Mouse (Mus musculus): Measurements from ENCODE around the gene Tnip1. TPM values are rescaled to one million over a fixed set of nuclear protein-coding genes. Genes with fewer than 3 reads are reported as not detected.

The Tnip1 gene
- polyA plus RNA-seq, 1 experiment from 2014 or later: 16.4 TPM

DNA sequence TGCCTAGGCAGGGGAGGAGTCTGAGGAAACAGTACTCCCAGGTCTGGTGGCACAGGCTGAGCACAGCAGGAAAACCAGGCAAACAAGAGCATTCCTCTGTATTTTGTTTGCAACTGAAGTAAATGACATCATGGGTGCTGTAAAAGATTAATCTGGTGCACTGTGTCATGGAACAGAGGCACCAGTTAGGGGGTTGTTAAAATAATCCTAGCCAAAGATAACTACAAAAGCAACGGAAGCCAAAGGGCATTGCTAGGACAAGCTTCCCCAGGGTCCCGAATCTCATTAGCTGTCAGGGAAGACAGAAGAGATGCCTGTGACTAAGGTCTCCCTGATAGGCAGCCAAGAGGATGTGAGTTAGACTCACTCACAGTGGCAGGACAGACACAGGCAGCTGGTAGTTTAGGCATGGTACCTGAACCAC lies 81.7 kb downstream of the Tnip1 start:
- Histone ChIP-seq H3K4me1 (no peaks in the 10 kb centered on the region), H3K36me3 (replicated peaks) (no peaks in the 10 kb centered on the region), H3K27ac (no peak overlapping the region), H3K4me3 (no peak overlapping the region), H3K9ac (no peak overlapping the region), H3K27me3 (replicated peaks) (no peaks in the 10 kb centered on the region), H3K9me3 (no peaks in the 10 kb centered on the region), H3K4me2 (no peak overlapping the region)
- 11% methylated on average over 2 of the region's 2 CpGs for WGBS
- no peak for ATAC-seq (replicated peaks)

DNA sequence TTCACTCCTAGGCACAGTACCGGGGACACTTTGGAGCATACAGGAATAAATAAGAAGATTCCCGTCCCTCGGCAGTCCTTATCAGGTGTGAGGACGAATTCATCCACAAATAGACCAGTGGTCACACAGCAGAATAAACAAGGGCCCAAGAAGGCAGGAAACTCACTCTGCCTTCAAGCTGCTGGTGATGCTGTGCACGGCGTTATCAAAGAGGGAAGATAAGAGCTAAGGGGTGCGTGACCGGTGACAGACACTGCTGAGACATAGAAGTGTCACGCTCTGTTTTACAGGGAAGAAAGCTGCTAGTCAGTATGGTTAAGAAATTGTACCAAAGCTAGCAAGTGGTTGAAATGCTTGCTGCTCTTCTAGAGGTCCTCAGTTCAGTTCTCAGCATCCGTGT lies 82.8 kb downstream of the Tnip1 start:
- Histone ChIP-seq H3K9ac (no peak overlapping the region), H3K27ac (no peak overlapping the region), H3K4me2 (no peak overlapping the region), H3K36me3 (replicated peaks) (no peaks in the 10 kb centered on the region), H3K27me3 (replicated peaks) (no peaks in the 10 kb centered on the region), H3K9me3 (no peaks in the 10 kb centered on the region), H3K4me3 (no peak overlapping the region), H3K4me1 (no peaks in the 10 kb centered on the region)
- WGBS: 81% methylated on average over 10 of the region's 10 CpGs
- no peak for ATAC-seq (replicated peaks)

DNA sequence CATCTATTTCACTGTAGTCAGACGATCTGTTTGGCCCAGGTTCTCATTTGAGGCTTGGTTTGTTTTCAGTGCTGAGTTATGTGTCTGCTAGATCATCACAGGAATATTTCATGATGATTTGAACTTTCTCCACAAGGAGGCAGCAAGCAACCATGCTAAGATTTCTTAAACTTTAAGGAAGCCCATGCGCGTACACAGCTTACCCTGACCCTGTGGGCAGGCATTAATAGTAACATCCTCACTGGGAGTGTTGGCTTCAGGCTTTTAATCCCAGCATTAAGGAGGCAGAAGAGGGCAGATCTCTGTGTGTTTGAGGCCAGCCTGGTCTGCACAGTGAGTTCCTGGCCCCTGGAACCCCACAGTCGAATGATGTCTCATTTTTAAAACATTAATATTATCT lies 83.3 kb downstream of the Tnip1 start:
- Histone ChIP-seq H3K27ac (no peak overlapping the region), H3K27me3 (replicated peaks) (no peaks in the 10 kb centered on the region), H3K4me3 (no peak overlapping the region), H3K4me2 (no peak overlapping the region), H3K9me3 (no peaks in the 10 kb centered on the region), H3K9ac (no peak overlapping the region), H3K4me1 (no peaks in the 10 kb centered on the region), H3K36me3 (replicated peaks) (0 out of 2 replicates have a peak, but pooled peaks cover under 1% of the 10 kb centered on the region)
- 0 out of 2 replicates have a peak, but pooled peaks have one; percentile 52 for ATAC-seq (replicated peaks)
- WGBS: 37% methylated on average over 4 of the region's 4 CpGs

DNA sequence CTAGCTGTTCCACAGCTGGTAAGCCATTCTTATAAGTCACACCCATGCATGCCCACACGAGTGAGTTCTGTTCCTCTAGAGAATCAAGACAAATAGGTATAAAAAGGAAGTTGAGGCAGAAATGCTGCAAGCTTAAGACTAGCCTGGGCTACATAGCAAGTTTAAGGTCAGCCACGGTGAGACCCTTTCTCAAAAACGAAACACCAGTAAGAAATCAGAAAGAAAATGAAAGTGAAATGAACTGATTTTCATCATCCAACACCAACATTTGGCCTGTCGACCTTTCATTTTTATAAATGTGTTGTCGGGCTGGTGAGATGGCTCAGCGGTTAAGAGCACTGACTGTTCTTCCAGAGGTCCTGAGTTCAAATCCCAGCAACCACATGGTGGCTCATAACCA lies 83.8 kb downstream of the Tnip1 start:
- Histone ChIP-seq H3K4me2 (no peak overlapping the region), H3K27me3 (replicated peaks) (no peaks in the 10 kb centered on the region), H3K36me3 (replicated peaks) (peaks cover 5% of the 10 kb centered on the region; the same call in 1 of the 2 replicates), H3K9ac (no peak overlapping the region), H3K27ac (no peak overlapping the region), H3K9me3 (no peaks in the 10 kb centered on the region), H3K4me3 (no peak overlapping the region), H3K4me1 (no peaks in the 10 kb centered on the region)
- ATAC-seq (replicated peaks): no peak
- 82% methylated on average over 6 of the region's 6 CpGs for WGBS

DNA sequence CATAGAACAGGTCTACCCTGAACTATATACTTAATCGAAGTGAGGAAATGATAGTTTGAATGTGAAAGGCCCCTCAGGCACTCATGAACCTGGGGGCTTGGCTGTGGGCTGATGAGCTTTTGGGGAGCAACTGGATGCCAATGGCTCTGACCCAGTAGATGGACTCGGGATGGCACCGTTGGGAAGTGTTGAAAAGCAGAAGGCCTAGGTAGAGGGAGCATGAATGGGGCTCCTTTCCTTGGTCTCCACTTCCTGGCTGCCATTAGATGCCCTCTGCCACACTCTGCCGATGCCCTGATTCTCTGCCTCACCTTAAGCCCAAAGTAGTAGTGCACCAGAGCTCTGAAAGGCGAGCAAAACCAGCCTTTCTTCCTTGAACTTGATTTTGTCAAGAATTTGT lies 86.7 kb downstream of the Tnip1 start:
- ATAC-seq (replicated peaks): no peak
- Histone ChIP-seq H3K9ac (no peak overlapping the region), H3K27me3 (replicated peaks) (no peaks in the 10 kb centered on the region), H3K4me1 (no peaks in the 10 kb centered on the region), H3K27ac (no peak overlapping the region), H3K4me2 (no peak overlapping the region), H3K36me3 (replicated peaks) (peaks cover 27% of the 10 kb centered on the region), H3K4me3 (no peak overlapping the region), H3K9me3 (no peaks in the 10 kb centered on the region)
- 95% methylated on average over 5 of the region's 5 CpGs for WGBS

DNA sequence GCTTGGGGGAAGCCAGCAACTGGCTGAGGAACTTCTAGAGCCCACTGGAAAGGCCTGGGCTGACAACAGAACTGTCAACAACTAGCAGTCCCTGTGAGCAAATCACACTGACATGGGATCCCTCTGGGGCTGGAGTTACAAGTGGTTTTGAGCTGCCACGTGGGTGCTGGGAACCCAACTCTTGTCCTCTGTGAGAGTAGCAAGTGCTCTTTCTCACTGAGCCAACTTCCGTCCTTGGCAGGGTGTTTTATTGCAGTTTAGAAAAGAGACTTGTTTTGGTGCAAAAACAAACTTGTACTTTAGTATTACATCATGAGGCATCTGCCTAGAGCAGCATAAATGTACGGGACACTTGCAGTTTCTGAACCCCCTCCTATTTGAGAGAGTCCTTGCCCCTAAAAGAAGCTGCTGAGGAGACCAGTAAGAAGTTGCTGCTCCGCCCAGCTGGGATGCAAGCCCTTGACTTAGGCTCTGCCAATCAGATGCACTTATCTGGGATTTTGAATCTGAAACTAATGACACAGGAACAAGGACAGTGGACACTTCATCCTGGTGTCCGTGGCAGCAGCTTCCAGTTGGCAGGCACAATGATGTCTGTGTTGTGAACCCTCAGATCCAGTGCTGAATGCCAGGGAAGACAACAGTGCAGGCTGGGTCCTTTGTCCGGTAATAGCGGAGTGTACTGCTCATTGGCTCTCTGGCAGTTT lies 90.7 kb downstream of the Tnip1 start:
- WGBS: 74% methylated on average over 7 of the region's 7 CpGs
- no peak overlapping the region for H3K27ac ChIP-seq
- no peak overlapping the region for H3K9ac ChIP-seq
- H3K4me1 ChIP-seq: peaks cover 25% of the 10 kb centered on the region
- H3K9me3 ChIP-seq: no peaks in the 10 kb centered on the region
- H3K27me3 ChIP-seq (replicated peaks): no peaks in the 10 kb centered on the region
- peaks cover 35% of the 10 kb centered on the region for H3K36me3 ChIP-seq (replicated peaks)
- no peak overlapping the region for H3K4me2 ChIP-seq
- H3K4me3 ChIP-seq: no peak overlapping the region
- ATAC-seq (replicated peaks): no peak

DNA sequence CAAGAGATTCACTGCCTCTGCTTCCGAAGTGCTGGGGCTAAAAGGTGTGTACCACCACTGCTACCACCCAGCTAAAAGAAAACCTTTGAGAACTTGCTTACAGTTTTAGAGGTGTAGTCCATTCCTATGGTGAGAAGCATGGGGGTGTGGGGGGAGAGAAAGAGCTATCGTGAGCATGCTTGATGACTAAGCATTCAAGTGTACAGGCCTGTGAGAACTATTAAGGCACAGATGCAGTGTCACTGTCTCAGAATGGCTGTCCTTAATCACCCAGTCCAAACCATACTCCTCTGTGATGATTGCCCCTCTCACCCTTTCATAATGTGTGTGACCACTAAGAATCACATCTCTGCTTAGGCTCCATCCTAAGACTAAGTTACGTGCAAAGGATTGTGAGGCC lies 93.4 kb downstream of the Tnip1 start:
- Histone ChIP-seq H3K9me3 (no peaks in the 10 kb centered on the region), H3K4me2 (no peak overlapping the region), H3K9ac (no peak overlapping the region), H3K27me3 (replicated peaks) (no peaks in the 10 kb centered on the region), H3K4me1 (peaks cover 30% of the 10 kb centered on the region), H3K36me3 (replicated peaks) (peaks cover 33% of the 10 kb centered on the region), H3K27ac (no peak overlapping the region), H3K4me3 (no peak overlapping the region)
- WGBS: 81% methylated on average over 3 of the region's 3 CpGs
- no peak for ATAC-seq (replicated peaks)

DNA sequence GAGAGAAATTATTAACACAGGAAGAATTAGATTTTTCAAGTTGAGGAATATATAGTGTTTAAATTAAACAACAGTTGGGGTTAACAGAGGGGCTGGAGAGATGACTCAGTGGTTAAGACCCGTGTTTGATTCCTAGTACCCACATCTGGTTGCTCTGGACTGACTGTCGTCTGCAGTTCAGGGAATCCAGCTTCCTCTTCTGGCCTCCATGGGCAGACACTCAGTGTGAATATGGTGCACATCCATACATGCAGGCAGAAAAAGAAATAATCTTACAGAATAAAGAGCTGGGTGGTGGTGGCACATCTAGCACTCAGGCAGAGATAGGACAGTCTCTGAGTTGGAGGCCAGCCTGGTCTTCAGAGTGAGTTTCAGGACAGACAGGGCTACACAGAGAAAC lies 94.3 kb downstream of the Tnip1 start:
- no peak overlapping the region for H3K27ac ChIP-seq
- WGBS: 86% methylated on average over 2 of the region's 2 CpGs
- no peak overlapping the region for H3K4me3 ChIP-seq
- no peaks in the 10 kb centered on the region for H3K27me3 ChIP-seq (replicated peaks)
- no peak overlapping the region for H3K9ac ChIP-seq
- no peak for ATAC-seq (replicated peaks)
- H3K36me3 ChIP-seq (replicated peaks): peaks cover 26% of the 10 kb centered on the region
- H3K4me2 ChIP-seq: 0 out of 2 replicates have a peak overlapping the region, but pooled peaks have one; percentile 66
- peaks cover 30% of the 10 kb centered on the region for H3K4me1 ChIP-seq
- H3K9me3 ChIP-seq: no peaks in the 10 kb centered on the region

DNA sequence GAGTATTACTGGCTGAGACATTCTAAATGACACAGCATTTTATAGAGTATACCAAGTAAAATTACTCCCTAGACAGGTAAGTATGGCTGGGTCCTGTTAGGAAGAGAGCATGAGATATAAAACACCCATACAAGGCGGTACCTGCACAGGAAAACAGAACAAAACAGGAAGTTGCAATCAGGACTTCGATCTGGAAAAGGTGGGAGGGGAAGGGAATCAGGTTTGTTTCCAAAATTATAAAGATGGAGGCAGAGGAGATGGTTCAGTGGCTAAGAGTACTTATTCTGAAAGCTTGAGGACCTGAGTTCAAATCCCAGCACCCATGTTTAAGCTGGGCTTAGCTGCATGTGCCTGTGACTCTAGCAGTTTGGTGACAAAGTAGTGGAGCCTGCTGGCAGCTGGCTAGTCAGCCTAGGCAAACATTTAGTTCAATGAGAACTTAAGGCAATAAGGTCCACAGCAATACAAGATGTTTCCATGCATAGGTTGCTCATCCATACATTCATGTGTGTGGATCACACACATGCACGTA lies 94.7 kb downstream of the Tnip1 start:
- no peak overlapping the region; the same call in 1 of the 2 replicates for H3K9ac ChIP-seq
- H3K4me1 ChIP-seq: peaks cover 30% of the 10 kb centered on the region
- peak overlapping the region; percentile 66 for H3K4me2 ChIP-seq
- no peak for ATAC-seq (replicated peaks)
- H3K4me3 ChIP-seq: peak overlapping the region; percentile 59
- WGBS: 91% methylated on average over 3 of the region's 3 CpGs
- peaks cover 24% of the 10 kb centered on the region for H3K36me3 ChIP-seq (replicated peaks)
- no peak overlapping the region for H3K27ac ChIP-seq
- H3K9me3 ChIP-seq: no peaks in the 10 kb centered on the region
- no peaks in the 10 kb centered on the region for H3K27me3 ChIP-seq (replicated peaks)

DNA sequence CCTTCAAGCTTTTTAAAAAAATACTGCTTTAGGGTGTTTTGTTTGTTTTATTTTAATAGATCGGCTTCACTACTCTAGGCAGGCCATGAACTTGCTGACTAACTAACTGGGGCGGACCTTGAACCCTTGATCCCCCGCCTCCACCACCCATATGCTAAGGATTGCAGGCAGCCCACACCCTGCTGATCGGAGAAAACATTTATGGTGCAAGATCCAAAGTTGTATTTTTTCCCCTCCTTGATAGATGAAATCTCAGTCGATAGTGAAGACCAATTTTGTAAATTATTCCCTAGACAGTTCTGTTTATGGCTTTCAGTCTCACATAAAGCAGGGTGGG lies 95.7 kb downstream of the Tnip1 start:
- peaks cover 30% of the 10 kb centered on the region for H3K4me1 ChIP-seq
- WGBS: 3% methylated on average over 5 of the region's 5 CpGs
- ATAC-seq (replicated peaks): 0 out of 2 replicates have a peak, but pooled peaks have one; percentile 3
- H3K36me3 ChIP-seq (replicated peaks): peaks cover 16% of the 10 kb centered on the region
- peak overlapping the region; percentile 79 for H3K9ac ChIP-seq
- H3K27me3 ChIP-seq (replicated peaks): no peaks in the 10 kb centered on the region
- H3K4me2 ChIP-seq: peak overlapping the region; percentile 66
- peak overlapping the region; percentile 93 for H3K27ac ChIP-seq
- no peaks in the 10 kb centered on the region for H3K9me3 ChIP-seq
- peak overlapping the region; percentile 59 for H3K4me3 ChIP-seq

DNA sequence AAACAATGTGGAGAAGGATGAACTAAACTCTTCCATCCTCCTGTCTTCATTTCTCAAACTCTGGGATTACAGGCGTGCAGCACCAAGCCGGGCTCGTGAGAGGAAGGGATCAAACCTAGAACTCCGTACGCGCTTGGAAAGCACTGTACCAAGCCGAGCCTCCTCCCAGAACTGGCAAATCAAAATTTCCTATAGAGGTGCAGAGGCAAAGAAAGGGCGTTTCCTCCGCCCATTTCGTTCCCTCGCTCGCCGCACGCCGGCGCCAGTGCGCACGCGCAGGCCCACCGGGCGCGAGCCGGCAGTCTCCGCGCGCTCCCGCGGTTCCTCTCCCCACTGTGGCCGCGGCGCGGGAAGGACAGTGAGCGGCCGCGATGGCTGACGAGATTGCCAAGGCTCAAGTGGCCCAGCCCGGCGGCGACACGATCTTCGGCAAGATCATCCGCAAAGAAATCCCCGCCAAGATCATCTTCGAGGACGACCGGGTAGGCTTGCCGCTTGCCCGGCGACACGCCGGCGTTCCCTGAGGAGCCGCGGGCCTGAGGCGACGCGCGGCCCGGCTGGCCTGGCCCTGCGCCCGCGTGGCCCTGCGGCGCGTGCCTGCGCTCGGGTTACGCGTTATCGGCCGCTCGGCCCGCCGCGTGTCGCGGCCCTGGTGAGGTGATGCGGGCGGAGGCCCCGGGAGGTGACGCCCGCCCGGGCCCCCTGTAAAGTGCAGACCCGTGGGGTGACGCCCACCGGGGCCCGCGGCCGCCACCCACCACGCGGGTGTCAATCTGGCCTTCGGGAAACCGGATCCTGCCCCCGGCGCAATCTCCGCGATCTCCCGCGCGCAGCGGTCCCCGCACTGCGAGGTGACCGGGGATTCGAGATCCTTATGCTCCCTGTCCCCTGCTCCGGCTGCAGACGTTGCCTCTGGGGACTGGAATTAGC lies 96.3 kb downstream of the Tnip1 start, which contains the start of gene Hint1:
Hint1 (plus strand) TSS at position 265 of the 930 bp plus-strand sequence.
- Histone ChIP-seq H3K27me3 (replicated peaks) (no peaks in the 10 kb centered on the region), H3K36me3 (replicated peaks) (peaks cover 10% of the 10 kb centered on the region), H3K4me2 (peak within 1 kb of the TSS; percentile 66), H3K27ac (peak within 1 kb of the TSS; percentile 93), H3K4me3 (peak within 1 kb of the TSS; percentile 59), H3K9ac (peak within 1 kb of the TSS; percentile 79), H3K9me3 (no peaks in the 10 kb centered on the region), H3K4me1 (peaks cover 30% of the 10 kb centered on the region)
- under 1% methylated on average over 105 of the region's 107 CpGs for WGBS
- peak; percentile 86 for ATAC-seq (replicated peaks)
